Mouse (Mus musculus) urinary bladder, postnatal 14 days (tissue): ENCODE data around the gene Tgfbr3.

ENCODE experiments used
- DNase-seq: peaks from one replicate; pipeline ENCODE4 v3.0.0; 2021; ENCODE audit warnings: low spot score

Tgfbr3 gene

DNA sequence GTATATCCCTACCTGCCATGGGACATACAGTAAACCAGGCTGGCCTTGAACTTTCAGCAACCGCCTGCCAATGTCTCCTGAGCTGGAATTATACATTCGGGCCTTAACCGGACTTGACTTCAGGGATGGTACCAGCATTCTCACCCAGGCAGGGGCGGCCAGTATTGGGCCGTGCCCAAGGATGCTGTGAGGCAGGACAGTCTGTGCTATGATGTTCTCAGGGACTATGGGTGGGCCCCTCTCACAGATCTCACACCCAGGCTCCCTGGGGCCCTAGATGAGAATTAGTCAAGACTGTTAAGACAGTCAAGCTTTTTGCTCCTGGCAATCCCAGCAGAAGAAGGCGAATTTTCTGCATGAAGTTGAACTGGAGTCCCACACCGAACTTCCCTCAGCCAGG, 211.5 kb downstream of the Tgfbr3 start:
- no peak for DNase-seq

DNA sequence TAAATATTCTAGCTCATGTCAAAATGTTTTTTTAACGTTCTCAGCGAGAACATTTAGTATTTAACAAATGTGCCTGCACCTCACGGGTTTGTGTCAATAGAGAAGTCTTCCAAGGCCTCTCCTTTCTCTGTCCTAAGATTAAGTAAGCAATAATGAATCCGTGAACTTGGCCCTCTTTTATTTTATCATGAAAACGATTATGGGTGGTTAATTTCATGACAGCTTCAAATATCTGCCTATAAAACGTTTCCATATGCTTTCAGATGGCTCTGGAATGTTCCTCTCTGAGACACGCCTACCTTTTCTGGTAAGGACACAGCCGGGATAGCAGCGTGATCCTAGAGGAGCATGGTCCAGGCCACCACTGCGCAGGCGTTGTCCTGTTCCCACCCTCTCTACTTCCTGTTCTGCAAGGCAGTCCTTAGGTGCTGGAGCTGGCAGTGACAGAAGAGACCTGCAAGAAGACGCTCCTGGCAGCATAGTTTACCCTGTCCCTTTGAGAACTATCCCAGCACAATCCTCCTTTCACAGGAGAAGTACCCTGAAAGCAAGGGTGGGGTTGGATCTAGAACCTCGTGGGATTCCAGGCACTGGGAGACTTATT, 214.3 kb downstream of the Tgfbr3 start:
- DNase-seq: no peak

DNA sequence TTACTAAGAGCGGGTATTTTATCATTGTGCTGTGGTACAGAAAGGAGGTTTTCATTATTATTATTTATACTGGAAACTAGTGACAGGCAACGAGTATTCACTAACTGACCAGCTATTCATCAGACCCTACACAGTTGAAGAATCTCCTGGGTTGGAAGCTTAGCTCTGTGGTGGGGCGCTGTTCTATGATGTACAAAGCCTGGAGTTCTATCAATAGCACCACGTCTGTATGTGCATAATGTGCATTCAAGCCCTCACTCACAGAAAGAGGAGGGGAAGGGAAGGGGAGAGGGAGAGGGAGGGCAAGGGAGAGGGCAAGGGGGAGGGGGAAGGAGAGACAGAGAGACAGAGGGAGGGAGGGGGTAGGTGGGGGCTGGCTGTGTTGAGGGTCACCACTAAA, 215.1 kb downstream of the Tgfbr3 start:
- DNase-seq: no peak

DNA sequence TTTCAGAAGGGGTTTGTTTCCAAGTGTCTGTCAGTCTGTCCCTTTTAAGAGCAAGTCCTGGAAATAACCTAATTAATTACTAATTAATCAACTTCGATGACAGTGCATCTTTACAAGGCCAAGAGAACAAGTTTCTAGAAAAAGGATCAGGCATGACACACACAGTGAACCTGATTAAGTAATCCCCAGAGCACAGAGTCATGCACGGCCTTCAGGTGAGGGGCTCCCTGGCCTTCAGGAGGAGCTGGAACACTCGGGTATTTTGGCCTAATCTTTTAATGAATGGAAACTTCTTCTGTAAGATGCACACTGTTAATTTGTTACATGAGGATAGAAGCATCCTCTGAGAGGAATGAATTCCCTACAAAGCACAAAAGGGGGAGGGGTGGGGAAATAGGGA, 215.9 kb downstream of the Tgfbr3 start:
- no peak for DNase-seq

DNA sequence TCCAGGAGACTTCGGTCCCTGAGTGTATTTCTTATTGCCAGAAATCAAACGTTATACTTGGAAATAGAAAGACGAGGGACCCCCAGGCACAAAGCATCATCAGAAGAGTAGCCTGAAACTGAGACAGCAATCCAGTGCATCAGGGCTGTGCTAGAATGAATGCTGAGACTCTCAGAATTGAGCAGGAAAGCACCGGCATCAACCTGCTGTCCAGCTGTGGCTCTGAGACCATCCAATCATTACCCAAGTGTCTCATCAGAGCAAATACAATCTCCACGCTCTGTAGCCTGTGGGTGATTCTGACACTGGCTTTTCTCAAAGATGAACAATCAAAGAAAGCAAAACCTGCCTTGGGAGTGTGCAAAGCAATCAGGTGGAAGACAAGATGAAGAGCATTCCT, 221.3 kb downstream of the Tgfbr3 start:
- DNase-seq: no peak

DNA sequence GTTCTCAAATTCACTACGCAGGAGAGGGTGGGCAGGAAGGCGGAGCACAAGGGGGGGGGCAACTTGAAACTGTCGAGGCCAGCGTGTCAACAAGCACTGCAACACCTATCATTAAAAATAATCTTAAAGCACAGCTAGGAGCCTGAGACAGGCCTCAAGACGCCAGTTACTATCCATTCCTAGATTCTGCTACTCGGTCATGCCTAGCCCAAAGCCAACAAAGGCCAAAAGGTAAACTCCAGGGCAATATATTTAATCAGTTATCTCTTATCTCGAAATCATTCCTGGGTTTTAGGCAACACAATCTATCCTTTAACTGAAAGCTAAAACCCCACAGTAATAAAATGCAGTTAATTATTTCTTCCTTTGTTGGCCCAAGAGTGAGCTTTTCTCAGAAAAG, 221.9 kb downstream of the Tgfbr3 start:
- DNase-seq: no peak

DNA sequence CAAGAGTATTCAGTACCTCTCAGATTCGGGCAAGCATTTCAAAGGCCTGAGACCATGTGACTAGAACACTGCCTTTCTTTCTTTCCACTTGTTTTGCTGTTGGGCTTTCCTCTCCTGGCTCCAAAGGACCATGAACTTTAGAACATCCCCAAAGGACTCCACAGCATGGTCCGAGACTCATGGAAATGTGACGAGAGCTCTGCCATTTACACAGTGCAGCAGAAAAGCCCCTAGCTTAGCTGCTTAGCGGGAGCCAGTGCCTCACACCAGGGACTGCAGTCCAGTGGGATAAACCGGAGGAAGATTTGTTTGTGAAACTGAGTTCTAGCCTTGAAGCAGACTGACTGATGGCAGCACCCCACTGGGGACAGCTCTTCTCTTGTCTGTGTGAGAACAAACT, 224.5 kb downstream of the Tgfbr3 start:
- DNase-seq: no peak

DNA sequence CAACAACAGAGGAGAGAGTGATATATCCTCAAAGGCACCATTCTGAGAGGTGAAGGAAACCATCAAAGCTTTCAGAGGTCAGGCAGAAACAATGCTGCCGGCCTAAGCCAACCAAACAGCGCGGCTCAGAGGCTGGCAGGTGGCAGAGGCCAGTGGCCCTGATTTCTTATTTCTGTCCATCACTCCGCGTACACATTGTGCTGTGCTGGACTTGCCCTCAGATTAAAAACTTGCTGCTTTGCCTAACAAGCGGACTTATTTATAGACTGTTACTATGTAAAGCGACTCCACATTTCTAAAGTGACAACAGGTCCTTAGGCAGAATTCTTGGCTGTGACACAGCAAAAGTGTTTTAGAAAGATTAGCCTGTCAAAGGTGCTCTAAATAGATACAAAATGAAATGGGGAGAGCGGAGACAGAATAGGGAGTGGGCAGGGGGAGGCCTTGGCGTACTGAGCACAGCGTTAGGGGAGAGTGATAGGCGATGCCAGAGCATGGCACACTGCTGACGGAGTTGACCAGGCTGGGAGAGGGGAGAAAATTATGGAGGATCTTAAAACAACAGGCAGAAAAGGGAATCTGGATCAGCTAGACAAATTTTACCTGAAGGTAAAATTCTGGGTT, 227.1 kb downstream of the Tgfbr3 start:
- DNase-seq: no peak

DNA sequence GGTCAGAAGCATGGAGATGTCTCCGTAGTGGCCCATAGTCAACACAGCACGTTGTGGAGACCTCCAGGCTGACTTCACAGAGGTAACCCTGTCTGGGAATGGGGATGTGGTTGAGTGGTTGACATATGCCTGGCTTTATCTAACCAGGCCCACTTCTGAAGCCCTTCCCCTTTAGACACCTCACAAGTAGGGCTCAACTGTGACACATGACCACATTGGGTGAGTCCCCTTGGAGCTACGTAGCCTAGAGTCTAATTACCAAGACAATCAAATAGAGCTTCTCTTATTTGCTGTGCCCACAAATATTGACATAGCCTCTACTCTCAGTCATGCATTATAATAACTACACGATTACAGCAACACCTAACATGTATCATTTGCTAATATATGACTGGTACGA, 229.9 kb downstream of the Tgfbr3 start:
- no peak for DNase-seq

DNA sequence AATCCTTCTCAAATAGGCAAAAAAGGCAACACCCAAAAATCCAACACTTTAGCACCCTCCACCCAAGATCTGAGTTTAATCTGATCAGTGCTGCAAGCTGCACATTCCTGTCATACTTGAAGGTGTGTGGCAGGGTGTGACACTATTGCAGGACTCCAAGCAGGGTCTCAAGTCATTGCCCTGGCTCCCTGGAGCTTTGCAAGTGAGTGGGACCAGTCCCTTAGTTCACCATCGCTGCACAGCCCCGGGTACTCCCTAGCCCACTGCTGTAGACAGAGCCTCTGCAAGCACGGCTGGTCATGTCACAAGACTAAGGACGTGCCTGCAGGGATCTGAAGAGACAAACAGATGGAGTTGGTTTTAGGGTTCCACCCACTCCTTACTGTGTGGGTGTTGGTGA, 230.8 kb downstream of the Tgfbr3 start:
- no peak for DNase-seq
